Mouse (Mus musculus) c-Kit-positive CD71-negative TER-119-negative erythroid progenitor cells, embryonic 14.5 days (primary cell): ENCODE data around the gene Adamtsl5.

Source experiments
- DNase-seq: peaks from one replicate; pipeline ENCODE4 v3.0.0-alpha.2; 2013; ENCODE audit warnings: low read depth

The Adamtsl5 gene

DNA sequence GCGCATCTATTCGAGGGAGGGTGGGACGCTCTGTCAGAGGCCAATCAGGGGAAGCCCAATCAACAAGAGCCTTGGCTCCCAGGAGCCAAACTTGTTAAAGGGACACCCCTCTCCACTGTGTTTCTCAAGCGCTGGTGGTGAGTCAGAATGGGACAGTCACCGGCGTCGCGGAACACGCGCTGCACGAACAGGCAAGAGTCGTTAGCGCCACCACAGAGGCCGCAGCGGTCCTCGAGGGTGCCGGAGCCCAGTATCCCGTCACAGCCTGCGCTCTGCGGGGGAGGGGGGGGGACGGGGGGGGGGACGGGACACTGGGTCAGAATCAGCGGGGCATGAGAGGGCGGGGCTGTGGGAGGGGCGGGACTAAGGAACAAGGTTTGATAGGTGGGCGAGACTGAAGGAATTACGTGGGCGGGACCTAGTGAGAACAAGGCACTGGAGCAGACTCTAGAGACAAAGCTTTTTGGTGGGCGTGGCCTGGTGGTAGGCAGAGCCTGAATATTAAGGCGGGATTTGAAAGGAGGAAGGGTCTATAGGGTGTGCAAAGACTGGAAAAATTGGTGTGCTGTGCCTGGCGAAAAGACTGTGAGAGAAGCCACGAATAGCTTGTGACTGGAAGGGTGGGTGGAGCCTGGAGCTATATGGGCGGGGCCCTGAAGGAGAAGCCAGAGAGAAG lies 5.3 kb downstream of the Adamtsl5 start:
- peak; percentile 82 for DNase-seq

DNA sequence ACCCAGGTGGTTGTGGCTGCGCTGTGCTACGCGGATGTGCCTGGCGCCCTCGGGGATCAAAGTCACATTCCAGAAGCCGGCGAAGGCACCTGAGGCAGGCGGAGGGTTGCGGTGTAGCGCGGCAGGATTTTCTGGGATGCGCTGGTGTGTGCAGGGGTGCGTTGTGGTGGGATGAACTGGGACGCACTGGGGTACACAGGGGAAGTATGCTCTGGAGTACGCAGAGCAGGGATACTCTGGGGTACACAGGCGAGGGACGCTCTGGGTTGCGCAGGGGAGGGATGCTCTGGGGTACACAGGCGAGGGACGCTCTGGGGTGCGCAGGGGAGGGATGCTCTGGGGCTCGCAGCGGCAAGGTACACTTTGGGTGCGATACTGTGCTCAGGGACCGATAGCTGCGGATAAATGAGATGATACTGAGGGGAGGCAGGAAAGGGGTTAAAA lies 5.9 kb downstream of the Adamtsl5 start:
- DNase-seq: no peak

DNA sequence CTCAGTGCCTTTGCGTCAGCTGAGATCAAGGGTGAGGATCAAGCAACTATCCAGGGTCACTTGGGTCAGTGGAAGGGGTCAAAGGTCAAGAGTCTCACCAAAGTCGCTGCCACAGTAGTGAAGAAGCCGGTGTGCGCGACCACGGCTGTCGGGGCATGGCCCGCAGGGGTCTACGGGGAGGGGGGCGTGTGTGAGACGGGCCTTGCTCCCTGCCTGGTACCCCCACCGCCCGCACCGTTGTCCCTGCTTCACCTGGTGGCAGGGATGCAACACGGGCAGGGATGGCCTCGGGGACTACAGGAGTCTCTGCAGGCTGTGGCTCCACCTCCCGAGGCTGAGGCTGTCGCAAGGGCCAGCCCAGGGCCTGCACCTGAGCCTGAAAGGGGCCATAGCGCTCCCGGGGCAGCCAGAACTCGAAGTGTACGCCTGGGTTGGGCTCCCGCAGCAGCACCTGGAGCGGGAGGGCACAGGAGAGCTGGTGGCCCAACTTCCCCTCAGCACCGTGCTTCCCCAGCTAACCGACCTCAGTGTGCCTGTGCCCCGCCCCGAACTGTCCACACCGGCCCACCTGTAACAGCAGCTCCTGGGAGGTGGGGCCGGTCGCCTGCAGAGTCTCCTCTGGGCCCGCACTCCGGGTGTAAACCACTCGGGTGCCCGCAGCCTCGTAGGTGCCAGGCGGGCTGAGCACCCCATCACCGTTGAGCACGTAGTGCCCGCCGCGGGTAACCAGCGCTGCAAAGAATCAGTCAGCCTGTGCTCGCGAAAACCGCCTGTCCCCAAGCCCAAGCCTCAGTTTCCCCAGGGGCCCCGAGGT lies 6.5 kb downstream of the Adamtsl5 start:
- DNase-seq: no peak

DNA sequence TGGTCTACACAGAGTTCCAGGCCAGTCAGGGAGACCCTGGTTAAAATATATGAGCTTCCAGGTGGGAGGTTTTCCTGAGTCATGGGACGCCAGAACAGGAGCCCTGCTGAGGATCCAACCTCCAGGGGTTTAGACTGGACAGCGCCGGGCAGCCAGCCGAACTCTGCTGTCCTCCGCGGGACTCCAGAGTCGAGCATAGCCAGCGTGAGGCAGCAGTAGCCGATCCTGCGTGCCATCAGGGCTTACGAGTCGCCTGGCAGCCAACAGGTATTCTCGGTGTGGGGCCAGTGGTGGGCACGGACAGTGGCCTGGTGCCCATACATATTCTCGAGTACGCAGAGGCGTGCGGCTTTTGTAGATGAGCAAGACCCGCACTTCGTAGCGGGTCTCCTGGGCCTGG lies 7.2 kb downstream of the Adamtsl5 start:
- no peak for DNase-seq

DNA sequence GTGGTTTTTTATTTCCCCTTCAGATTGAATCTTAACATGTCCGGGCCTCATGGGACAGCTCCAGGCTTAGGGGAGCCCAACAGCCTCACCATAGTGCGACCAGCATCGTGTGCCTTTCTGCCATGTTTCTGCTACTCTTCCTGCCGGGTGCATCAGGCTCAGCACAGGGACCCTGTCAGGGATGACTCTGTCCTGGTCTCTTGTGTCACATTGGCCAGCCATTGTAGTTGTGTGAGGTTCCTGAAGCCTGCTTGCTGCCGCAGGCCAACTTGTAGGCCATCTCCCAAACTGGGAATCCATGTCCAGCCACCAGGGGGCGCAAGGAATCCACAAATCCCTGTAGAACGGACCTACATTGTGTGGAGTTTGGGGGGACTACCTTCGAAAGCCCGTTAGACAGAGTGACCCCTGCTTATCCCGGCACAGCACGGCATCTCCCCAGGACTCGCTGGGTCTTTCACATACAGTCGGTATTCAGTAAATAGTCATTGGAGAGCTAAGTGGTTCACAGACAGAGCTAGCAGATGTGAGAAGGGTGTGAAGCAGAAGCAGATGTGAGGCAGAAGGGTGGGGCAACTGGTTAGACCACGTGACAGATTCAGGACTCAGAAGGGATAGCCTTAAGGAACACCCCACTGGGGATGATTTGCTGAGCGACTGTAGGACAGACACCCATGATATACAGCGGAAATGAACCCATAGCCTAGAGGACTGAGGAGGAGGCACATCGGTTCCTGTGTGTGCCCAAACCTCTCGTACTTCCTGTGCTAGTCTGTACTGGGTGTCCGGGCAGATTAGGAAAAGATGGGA lies 8.1 kb downstream of the Adamtsl5 start:
- peak; percentile 88 for DNase-seq

DNA sequence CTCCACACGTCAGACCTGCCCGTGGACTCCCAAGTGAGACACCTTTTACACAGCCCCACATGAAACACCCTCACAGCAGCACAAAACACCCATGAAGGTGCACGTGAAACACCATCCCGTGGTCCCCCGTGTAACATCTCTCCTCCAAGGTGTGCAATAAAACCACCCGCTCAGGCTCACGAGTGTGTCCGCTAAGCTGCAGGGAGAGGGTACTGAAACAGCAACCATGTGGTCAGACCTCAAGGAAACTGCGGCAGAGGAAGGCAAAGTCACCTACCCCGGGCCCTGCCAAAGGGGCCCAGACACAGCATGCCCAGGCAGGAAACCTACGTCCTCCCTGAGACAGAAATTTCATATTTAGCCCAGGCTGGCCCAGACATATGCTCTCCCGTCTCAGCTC lies 11.9 kb downstream of the Adamtsl5 start:
- DNase-seq: no peak

DNA sequence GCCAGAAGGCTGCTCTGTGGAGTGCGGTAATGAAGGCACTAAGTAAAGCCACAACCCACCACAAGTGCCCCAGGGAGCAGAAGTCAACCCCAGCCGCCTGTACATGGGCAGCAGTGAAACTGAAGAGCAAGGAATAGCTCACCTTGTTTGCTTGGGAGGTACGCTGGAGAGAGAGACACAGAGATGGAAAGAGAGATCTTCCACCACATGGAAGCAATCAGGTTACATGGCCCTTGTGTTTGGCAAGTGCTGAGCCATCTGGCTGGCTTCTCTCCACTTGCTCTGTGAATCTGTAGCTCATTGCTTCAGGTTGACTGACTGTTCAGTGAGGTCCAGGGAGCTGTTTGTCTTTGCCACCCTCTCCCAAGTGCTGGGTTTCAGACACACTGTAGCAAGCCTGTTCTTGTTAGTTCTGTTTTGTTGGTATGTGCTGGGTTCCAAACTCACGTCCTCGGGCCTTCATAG lies 15.7 kb downstream of the Adamtsl5 start:
- DNase-seq: no peak

DNA sequence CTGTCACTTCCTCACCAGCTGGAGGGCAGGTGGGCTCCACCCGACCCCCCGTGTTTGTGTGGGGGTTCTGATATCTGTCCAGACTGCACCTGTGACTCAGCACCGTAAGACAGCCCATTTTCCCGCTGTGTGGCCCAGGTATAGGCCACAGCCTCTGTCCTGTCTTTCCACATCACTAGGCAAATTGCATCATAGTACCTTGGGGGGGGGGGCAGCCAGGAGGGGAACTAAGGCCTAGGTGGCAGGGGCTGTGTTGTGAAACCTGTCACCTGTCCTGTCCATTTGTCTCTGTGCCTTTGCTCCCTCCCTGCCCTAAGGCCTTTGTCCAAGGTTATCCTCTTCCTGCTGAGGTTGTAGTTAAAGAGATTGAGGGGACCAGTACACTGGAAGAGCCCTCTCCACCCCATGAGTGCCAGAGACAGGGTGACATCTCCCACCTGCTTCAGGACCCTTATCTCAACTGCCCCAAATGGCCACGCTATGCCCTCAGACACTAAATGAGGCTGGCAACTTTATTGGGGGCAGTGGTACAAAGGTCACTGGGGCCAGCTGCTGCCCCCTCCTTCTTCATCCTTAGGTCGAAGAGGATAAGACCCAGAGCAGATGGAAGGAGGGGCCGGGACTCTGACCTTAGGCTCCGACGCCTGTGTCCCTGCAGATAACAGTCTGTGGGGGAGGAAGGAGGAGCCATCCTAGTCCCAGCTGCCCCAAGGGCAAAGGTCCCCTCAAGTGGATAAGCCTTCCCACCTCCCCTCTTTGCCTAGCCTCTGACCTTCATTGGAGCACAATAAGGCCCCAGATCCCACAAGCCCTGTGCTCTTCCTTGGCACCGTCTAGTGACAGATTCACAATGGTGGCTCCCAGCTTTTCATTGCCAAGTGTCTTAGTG lies 16.3 kb downstream of the Adamtsl5 start:
- no peak for DNase-seq

DNA sequence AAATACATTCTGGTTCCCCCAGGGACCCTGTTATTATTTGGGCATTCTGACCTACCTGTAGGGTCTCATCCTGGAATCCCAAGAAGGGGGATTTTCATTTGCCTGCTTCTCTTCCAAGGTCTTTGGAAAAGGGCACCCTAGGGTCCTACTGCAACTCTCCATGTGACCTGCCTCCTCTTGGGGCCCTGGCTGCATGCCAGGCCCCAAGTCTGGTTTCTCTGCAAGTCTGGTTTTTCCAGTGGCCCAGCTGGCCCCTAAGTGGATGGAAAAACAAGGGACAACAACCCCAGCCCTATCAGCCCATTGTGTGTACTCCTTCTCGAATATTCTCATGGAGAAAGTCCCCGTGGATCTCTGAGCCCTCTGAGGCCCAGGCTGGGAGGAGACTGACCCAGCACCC lies 17.3 kb downstream of the Adamtsl5 start:
- DNase-seq: no peak

DNA sequence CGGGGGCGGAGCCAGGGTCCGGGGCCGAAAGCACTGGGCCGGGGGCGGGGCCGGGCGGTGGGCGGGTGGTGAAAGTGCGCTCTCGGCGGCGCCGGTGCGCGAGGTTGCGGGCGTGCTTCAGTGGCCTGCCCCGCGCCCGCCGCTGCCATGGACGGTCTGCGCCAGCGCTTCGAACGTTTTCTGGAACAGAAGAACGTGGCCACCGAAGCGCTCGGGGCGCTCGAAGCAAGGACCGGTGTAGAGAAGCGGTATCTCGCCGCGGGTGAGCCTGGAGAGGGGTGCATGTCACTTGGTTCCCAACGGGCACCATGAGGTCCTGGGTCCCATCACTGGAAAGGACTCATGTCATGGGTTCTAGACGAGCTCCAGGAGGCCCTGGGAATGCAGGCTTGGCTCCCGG lies 18.1 kb downstream of the Adamtsl5 start:
- DNase-seq: no peak

DNA sequence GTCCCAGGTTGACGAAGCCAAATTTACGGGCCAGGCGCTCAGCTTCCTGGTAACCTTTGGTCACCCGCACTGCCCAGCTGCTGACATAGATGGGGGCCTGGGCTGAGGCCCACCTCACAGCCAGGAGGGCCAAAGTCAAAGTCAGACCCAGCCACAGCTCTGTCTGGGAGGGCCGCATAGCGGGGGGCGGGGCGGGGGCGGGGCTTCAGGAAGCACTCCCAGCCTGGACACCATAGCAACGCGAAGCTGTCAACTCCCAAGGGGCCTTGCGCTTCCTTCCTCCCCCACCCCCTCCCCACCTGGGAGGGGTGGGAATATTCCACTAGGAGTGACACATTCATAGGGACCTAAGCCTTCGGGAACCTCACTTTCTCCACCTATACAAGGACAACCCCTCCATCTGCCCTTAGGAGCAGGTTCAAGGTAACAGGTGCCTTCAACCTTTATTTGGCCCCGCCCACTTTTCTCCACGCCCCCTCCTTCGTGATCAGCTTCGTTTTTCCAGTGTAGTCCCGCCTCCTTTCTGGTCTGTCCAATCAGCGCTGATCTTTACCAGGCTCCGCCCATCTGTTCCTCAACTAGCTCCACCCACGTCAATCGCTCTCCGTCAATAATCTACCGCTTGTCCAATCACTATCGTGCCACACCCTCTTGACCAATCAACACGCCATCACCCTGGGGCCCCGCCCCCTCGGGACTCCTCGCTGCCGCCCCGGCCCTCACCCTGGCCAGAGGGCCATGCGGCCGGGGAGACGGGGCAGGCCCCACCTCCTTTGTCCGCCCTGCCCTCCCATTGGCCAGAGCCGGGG lies 18.7 kb downstream of the Adamtsl5 start, which contains the start of the genes Pcsk4 and Reep6:
TSS of gene Pcsk4 (minus strand) at position 226 of the 809 bp plus-strand sequence.
TSS of gene Reep6 (plus strand) at position 681 of the 809 bp plus-strand sequence.
- DNase-seq: peak; percentile 95

DNA sequence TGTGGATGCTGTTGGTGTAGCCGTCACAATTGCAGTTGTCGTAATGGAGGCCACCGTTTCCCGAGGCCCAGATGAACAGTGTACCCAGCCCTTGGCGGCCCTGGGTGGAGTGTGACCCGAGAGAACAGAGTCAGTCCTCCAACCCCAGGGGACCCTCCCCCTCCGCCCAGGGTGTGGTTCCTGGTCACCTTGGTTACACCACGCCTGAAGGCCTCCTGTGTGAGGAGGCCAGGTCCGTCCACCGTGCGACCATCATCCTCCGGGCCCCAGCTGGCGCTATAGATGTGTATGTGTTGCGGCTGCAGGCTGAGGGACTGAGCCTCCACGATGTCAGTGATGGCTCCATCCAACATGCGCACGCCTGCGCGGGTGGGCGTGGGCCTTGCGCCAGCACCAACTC lies 23.2 kb downstream of the Adamtsl5 start:
- DNase-seq: no peak

DNA sequence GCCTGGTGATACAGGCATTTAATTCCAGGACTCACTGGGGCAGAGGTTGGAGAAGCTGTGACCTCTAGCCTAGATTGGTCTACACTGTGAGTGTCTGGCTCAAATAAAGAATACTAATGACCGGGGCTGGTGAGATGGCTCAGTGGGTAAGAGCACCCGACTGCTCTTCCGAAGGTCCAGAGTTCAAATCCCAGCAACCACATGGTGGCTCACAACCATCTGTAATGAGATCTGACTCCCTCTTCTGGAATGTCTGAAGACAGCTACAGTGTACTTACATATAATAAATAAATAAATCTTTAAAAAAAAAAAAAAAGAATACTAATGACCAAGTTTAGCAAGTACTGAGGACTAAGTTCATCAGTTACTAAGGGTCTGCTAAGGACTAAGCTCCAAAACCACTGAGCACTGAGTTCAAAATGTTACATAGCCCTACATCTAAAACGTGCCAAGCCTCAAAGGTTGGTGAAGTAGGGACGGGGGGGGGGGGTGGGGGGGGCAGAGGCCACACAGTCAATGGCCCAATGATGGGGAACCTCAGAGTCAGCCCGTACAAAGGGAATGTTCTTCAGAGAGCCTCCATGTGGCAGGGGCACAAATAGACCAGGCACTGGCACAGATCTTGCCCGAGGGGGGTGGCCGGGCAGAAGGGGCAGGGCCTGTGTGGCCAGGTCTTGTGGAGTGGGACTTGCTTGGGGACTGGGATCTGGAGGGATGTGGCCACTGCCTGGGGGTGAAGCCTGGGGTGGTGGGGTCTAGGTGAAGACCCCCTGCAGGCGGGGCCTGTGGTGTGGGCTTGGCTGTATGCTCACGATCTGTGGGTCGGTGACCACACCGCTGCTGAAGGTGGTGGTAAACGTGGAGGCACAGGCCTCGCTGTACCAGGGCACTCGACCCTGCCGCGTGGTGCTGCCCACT lies 23.8 kb downstream of the Adamtsl5 start:
- DNase-seq: no peak

DNA sequence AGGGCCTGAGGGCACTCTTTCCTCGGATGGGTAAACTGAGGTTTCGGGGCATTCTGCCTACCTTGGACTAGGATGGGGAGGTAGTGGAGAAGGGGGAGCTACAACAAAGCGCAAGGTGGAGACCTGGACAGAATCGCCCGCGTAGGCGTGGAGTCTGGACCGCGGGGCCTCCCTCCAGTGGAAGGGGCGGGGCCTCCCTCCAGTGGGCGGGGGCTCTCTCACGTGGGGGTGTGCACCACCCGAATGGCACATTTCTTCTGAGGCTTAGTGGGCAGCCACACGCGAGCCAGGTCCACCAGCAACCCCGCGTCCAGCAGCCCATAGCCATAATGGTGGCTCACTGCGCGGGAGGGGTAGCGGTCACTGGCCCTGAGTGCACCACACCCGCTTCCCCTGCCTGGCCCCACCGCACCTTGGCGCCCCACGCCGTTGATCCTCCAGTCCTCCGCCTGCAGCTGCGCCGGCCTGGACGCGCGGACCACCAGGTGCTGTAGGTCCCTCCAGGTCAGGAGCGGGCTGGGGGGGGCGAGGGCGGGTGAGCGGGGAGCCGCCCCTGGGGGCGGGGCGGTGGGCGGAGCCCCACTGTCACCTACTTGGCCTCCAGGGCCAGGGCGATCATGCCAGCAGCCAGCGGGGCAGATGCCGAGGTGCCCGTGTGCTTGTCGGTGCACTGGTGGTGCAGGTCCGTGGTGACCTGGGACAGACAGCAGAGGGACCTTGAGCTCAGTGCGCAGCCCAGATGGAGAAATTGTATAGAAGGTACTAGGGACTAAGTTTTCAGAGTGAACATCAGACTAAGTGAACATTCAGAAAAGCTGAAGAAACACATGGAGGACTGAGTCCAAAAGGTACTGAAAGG lies 24.7 kb downstream of the Adamtsl5 start:
- no peak for DNase-seq

DNA sequence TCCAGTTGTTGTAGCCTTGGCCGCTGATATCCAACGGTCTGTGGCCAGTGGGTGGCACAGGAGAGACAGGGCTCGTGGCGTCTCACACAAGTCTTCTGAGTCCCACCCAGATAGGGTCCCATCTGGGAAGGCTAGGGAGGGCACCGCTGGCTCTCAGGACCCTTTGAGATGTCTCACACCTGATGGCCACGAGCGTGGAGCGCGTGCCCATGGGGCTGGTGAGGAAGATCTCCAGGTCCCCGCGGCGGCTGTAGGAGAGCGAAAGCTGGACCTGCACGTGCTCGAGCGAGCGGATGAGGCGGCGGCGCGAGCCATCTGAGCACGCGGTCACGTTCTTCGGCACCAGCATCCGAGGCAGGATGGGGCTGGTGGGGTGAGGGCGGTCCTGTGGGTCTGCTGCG lies 25.4 kb downstream of the Adamtsl5 start:
- no peak for DNase-seq

DNA sequence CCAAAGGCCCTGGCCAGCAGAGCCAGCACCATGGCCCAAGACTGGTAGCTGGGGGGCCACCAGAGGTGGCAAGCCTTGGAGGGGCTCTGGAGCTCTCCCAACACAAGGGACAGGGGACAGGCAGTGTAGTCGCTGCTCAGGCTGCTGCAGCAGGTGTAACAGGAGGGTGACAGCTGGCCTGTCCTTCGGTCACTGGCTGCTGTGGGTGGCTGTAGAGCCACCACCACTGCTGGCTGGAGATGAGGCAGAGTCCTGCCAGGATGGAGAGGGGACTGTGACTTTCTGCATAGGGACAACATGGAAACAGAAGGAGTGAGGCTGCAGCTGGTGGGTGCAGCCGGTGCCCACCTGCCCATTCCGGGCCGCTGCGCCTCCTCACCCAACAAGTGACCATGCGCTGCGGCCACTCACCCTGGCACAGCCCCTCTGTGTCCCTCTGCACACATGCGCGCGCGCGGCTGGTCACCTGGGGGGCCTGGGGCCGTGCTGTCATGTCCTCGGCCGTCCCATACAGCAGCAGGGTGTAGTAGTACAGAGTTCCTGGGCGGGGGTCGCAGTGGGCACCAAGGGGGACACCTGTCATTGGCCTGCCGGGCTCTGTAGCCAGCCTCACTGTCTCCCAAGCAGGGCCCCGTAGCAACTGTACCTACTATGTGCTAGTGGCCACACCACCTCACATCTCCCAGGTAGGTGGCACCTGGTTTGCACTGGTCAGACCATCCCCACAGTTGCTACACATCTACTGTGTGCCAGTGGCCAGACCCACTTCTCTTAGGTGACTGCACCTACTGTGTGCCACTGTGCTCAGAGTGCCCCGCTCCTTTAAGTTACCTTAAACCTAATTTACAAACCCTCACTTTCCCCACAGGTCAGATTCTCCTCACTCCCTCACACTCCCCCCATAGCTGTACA lies 26.3 kb downstream of the Adamtsl5 start:
- no peak for DNase-seq

DNA sequence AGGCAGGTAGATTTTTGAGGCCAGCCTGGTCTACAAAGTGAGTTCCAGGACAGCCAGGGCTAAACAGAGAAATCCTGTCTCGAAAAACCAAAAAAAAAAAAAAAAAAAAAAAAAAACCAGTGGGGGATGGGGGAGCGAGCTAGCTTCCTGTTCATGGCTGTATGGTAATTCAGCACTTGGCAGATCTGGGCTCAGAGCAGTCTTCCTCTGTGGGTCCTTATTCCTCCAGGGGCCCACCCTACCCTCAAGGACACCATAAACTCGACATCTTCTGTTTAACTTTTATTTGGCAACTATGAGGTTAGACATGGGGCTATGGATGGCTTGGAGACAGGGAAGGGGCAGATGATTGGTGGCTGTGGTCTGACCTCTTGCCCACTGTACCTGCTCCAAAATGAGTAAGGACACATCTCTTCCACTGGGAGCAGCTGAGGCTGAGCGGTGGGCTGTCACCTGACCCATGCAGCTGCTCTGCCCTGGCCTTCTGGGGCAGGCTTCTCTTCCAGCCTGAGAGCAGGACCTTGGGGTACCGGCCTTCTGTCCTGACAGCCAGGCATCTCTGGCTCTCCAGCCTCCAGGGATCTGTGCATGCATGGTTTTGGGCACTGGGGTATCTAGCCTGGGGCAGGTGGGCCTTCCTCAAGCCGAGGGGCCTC lies 27.1 kb downstream of the Adamtsl5 start:
- DNase-seq: no peak
